Mouse (Mus musculus): ENCODE results near the gene Serpinb9b.

- TF ChIP-seq POLR2A (IDR thresholded peaks at IDR 0.05; ENCODE audit: control insufficient read depth, low read depth, low read length), result no peak
- TF ChIP-seq CTCF (IDR thresholded peaks at IDR 0.05; ENCODE audit: control insufficient read depth, insufficient read depth, insufficient replicate concordance, low read depth, low read length), result no peak
Measured at GRCm38 (mm10) chr13:33047234-33047633, 20.0 kb downstream of the Serpinb9b start.

All from testis, adult 2 months (tissue).